Mouse (Mus musculus): ENCODE results near the gene Elovl2. TPM values are rescaled to one million over a fixed set of nuclear protein-coding genes. Genes with fewer than 3 reads are reported as not detected.

Elovl2 gene
- polyA plus RNA-seq, 1 experiment from 2014 or later = 8.0 TPM

Other genes with a start within 250 kb of the Elovl2 start
- 69.0 and 73.9 TPM in 2 replicates for gene Pak1ip1, start 219.4 kb downstream of the Elovl2 start, polyA plus RNA-seq (2015; fragmentation: Nextera tagmentation; extraction: Ambion mirVana)
- gene Tmem14c, start 204.1 kb downstream of the Elovl2 start, polyA plus RNA-seq (2015; fragmentation: Nextera tagmentation; extraction: Ambion mirVana) = 262 and 275 TPM in 2 replicates
- 0.37 and 0.41 TPM in 2 replicates for gene Mak, start 140.7 kb downstream of the Elovl2 start, polyA plus RNA-seq (2015; fragmentation: Nextera tagmentation; extraction: Ambion mirVana)
- not detected in 2 replicates for gene Gcm2, start 109.4 kb downstream of the Elovl2 start, polyA plus RNA-seq (2015; fragmentation: Nextera tagmentation; extraction: Ambion mirVana)
- gene Sycp2l, start 106.1 kb downstream of the Elovl2 start, polyA plus RNA-seq (2015; fragmentation: Nextera tagmentation; extraction: Ambion mirVana) = 0.15 and 0.23 TPM in 2 replicates
- 14.9 and 16.6 TPM in 2 replicates for gene Smim13, start 29.4 kb upstream of the Elovl2 start, polyA plus RNA-seq (2015; fragmentation: Nextera tagmentation; extraction: Ambion mirVana)
- not detected in 2 replicates for gene Gm17364, start 53.6 kb upstream of the Elovl2 start, polyA plus RNA-seq (2015; fragmentation: Nextera tagmentation; extraction: Ambion mirVana)

All from stomach, embryonic 15.5 days (tissue).